ENCODE assay signal across 10 mouse cellular contexts in genomic region chr10:67966102-67966501, GRCm38 (mm10). TPM values are rescaled to one million over a fixed set of nuclear protein-coding genes. Genes with fewer than 3 reads are reported as not detected.
DNase-seq lines count a peak whose midpoint lies in the region; ATAC-seq and TF ChIP-seq lines count a peak whose summit lies in the region.
"Had no signal": no experiment of that assay in that cellular context is flagged by ENCODE, and none has a peak within 500 bp of the region (broad histone marks: within the 10 kb centered on the region; RNA-seq: fewer than 3 reads in every experiment).

No protein-coding gene starts in this region.

- H3K4me3 ChIP-seq in left cerebral cortex, adult 2 months: no peak overlapping the region
- no peak overlapping the region for H3K4me3 ChIP-seq in embryonic facial prominence, embryonic 15.5 days (replicated peaks)
- H3K4me3 ChIP-seq: erythroblast, embryonic 14.5 days had no signal

- no peak for ATAC-seq in embryonic facial prominence, embryonic 15.5 days (ENCODE audit: insufficient number of reproducible peaks, low FRiP score, low TSS enrichment, low read depth)

- peak; percentile 18 for DNase-seq in gastrocnemius, postnatal 14 days
- no peak for DNase-seq in gastrocnemius, adult 18-20 months (ENCODE audit: low spot score)
- no peak for DNase-seq in left cerebral cortex, adult 2 months (ENCODE audit: extremely low spot score in 1 of 2, low spot score in 2 of 2)
- no peak for DNase-seq in left cerebral cortex, postnatal 36 days (ENCODE audit: low spot score in 2 of 2)
- peak; percentile 13 for DNase-seq in NIH3T3 (ENCODE audit: low read depth)
- no peak for DNase-seq in cerebellum, postnatal 14 days
- no peak for DNase-seq in cerebellum, postnatal 10 days
- DNase-seq: thymus, adult 2 months had no signal

- H3K9ac ChIP-seq in embryonic facial prominence, embryonic 15.5 days: no peak overlapping the region

- intact Hi-C loops in gastrocnemius, postnatal 14 days (cut with DNase I; ENCODE audit: low total_unique reads): no loop called here
- intact Hi-C loops in left cerebral cortex, adult 2 months (cut with DNase I): no loop called here
- intact Hi-C loops in left cerebral cortex, postnatal 36 days (cut with DNase I): no loop called here

- H3K36me3 ChIP-seq in embryonic facial prominence, embryonic 15.5 days: no peaks in the 10 kb centered on the region

- TF ChIP-seq CTCF in left cerebral cortex, adult 2 months (IDR thresholded peaks at IDR 0.05): no peak

- H3K4me2 ChIP-seq in embryonic facial prominence, embryonic 15.5 days (replicated peaks): no peak overlapping the region

- peak overlapping the region; percentile 16; the same call in 1 of the 2 replicates for H3K27ac ChIP-seq in left cerebral cortex, adult 2 months
- H3K27ac ChIP-seq in embryonic facial prominence, embryonic 15.5 days (replicated peaks): 0 out of 2 replicates have a peak overlapping the region, but pooled peaks have one; percentile 18

- no peaks in the 10 kb centered on the region for H3K9me3 ChIP-seq in embryonic facial prominence, embryonic 15.5 days (replicated peaks)

- H3K4me1 ChIP-seq in embryonic facial prominence, embryonic 15.5 days: 0 out of 2 replicates have a peak, but pooled peaks cover under 1% of the 10 kb centered on the region

- WGBS in embryonic facial prominence, embryonic 15.5 days: 25% methylated on average over 6 of the region's 6 CpGs

- H3K27me3 ChIP-seq in embryonic facial prominence, embryonic 15.5 days: no peaks in the 10 kb centered on the region

RNA-seq across cellular contexts. Expression of gene Rtkn2, which starts 13.3 kb away (rescaled TPM):
- 1 to 10 TPM; 1.1 to 1.8 TPM for total RNA-seq in gastrocnemius, postnatal 14 days (2021)
- total RNA-seq in gastrocnemius, adult 18-20 months (2021): under 1 TPM; 0.41 to 0.47 TPM
- 1 to 10 TPM; 4.0 to 5.3 TPM for total RNA-seq in left cerebral cortex, adult 2 months (2021)
- 1 to 10 TPM; 5.5 to 5.9 TPM for total RNA-seq in left cerebral cortex, postnatal 36 days (2021)
- polyA plus RNA-seq in embryonic facial prominence, embryonic 15.5 days (2015; fragmentation: Nextera tagmentation; extraction: Ambion mirVana): 6.7 and 7.9 TPM in 2 replicates
- polyA plus RNA-seq: erythroblast, embryonic 14.5 days had no signal

RNA-seq across cellular contexts. Expression of gene Zfp365, which starts 53.6 kb away (rescaled TPM):
- under 1 TPM; 0.33 to 0.41 TPM for total RNA-seq in gastrocnemius, postnatal 14 days (2021)
- under 1 TPM; 0.31 to 0.32 TPM for total RNA-seq in gastrocnemius, adult 18-20 months (2021)
- 100 to 1,000 TPM; 456 to 474 TPM for total RNA-seq in left cerebral cortex, adult 2 months (2021)
- 100 to 1,000 TPM; 454 to 507 TPM for total RNA-seq in left cerebral cortex, postnatal 36 days (2021)
- polyA plus RNA-seq in embryonic facial prominence, embryonic 15.5 days (2015; fragmentation: Nextera tagmentation; extraction: Ambion mirVana): 2.7 and 3.2 TPM in 2 replicates
- polyA plus RNA-seq: erythroblast, embryonic 14.5 days had no signal

Comparison
In these comparisons a context has a peak if more than half of its experiments do, and no peak if none do; other contexts are left out.
1. DNase-seq: peak in gastrocnemius, postnatal 14 days (single experiment) and NIH3T3 (single experiment); none in gastrocnemius, adult 18-20 months (single experiment), left cerebral cortex, adult 2 months (0 of 2), left cerebral cortex, postnatal 36 days (0 of 2), cerebellum, postnatal 14 days (0 of 2) and cerebellum, postnatal 10 days (0 of 2).
2. RNA of gene Zfp365, which starts 53.6 kb away (total RNA-seq): 454 to 507 TPM in left cerebral cortex, postnatal 36 days and 456 to 474 TPM in left cerebral cortex, adult 2 months; 0.33 to 0.41 TPM in gastrocnemius, postnatal 14 days and 0.31 to 0.32 TPM in gastrocnemius, adult 18-20 months; every median in the first group is over 100 times any median in the second.